Mouse (Mus musculus): Measurements from ENCODE around the gene Slc35c1. TPM values are rescaled to one million over a fixed set of nuclear protein-coding genes. Genes with fewer than 3 reads are reported as not detected.
"Not testable (repeated sequence)": the region's sequence is repeated elsewhere in the genome, so short reads cannot be mapped to it uniquely, and the experiment has no call there.

The Slc35c1 gene
- total RNA-seq, 2 experiments from 2014 or later: 23.8 to 86.6 TPM

- ATAC-seq (replicated peaks; ENCODE audit: poor library complexity, severe bottlenecking): no peak
Observed at GRCm38 (mm10) chr2:92477672-92478312, 17.5 kb upstream of the Slc35c1 start.

GRCm38 (mm10) chr2:92476580-92476979 lies 16.2 kb upstream of the Slc35c1 start:
- not testable (repeated sequence) for ATAC-seq (replicated peaks; ENCODE audit: poor library complexity, severe bottlenecking)

GRCm38 (mm10) chr2:92475711-92476110 lies 15.4 kb upstream of the Slc35c1 start:
- ATAC-seq (replicated peaks; ENCODE audit: poor library complexity, severe bottlenecking): no peak

GRCm38 (mm10) chr2:92474920-92475319 lies 14.6 kb upstream of the Slc35c1 start:
- no peak for ATAC-seq (replicated peaks; ENCODE audit: poor library complexity, severe bottlenecking)

- no peak for ATAC-seq (replicated peaks; ENCODE audit: poor library complexity, severe bottlenecking)
Observed at GRCm38 (mm10) chr2:92471886-92472670, 11.7 kb upstream of the Slc35c1 start.

- peak; percentile 86 for ATAC-seq (replicated peaks; ENCODE audit: poor library complexity, severe bottlenecking)
Observed at GRCm38 (mm10) chr2:92464690-92465089, 4.4 kb upstream of the Slc35c1 start.

- no peak for ATAC-seq (replicated peaks; ENCODE audit: poor library complexity, severe bottlenecking)
Observed at GRCm38 (mm10) chr2:92461215-92461614, 877 bp upstream of the Slc35c1 start.

- peak; percentile 73 for ATAC-seq (replicated peaks; ENCODE audit: poor library complexity, severe bottlenecking)
Observed at GRCm38 (mm10) chr2:92459141-92459920, 1.0 kb downstream of the Slc35c1 start.

- no peak for ATAC-seq (replicated peaks; ENCODE audit: poor library complexity, severe bottlenecking)
Observed at GRCm38 (mm10) chr2:92458481-92458880, 1.9 kb downstream of the Slc35c1 start.

- no peak for ATAC-seq (replicated peaks; ENCODE audit: poor library complexity, severe bottlenecking)
Observed at GRCm38 (mm10) chr2:92456970-92457530, 3.3 kb downstream of the Slc35c1 start.

GRCm38 (mm10) chr2:92455704-92456103 lies 4.6 kb downstream of the Slc35c1 start:
- ATAC-seq (replicated peaks; ENCODE audit: poor library complexity, severe bottlenecking): peak; percentile 12; the same call in 1 of the 2 replicates

- ATAC-seq (replicated peaks; ENCODE audit: poor library complexity, severe bottlenecking): no peak
Observed at GRCm38 (mm10) chr2:92454166-92454565, 6.2 kb downstream of the Slc35c1 start.

- ATAC-seq (replicated peaks; ENCODE audit: poor library complexity, severe bottlenecking): no peak
Observed at GRCm38 (mm10) chr2:92451126-92451525, 9.2 kb downstream of the Slc35c1 start.

GRCm38 (mm10) chr2:92447121-92447740 lies 13.1 kb downstream of the Slc35c1 start:
- ATAC-seq (replicated peaks; ENCODE audit: poor library complexity, severe bottlenecking): no peak

- ATAC-seq (replicated peaks; ENCODE audit: poor library complexity, severe bottlenecking): no peak
Observed at GRCm38 (mm10) chr2:92446656-92447055, 13.7 kb downstream of the Slc35c1 start.

- no peak for ATAC-seq (replicated peaks; ENCODE audit: poor library complexity, severe bottlenecking)
Observed at GRCm38 (mm10) chr2:92445890-92446289, 14.4 kb downstream of the Slc35c1 start.

- no peak for ATAC-seq (replicated peaks; ENCODE audit: poor library complexity, severe bottlenecking)
Observed at GRCm38 (mm10) chr2:92444376-92444775, 16.0 kb downstream of the Slc35c1 start.

- no peak for ATAC-seq (replicated peaks; ENCODE audit: poor library complexity, severe bottlenecking)
Observed at GRCm38 (mm10) chr2:92443313-92443712, 17.0 kb downstream of the Slc35c1 start.

GRCm38 (mm10) chr2:92442419-92443001 lies 17.8 kb downstream of the Slc35c1 start:
- ATAC-seq (replicated peaks; ENCODE audit: poor library complexity, severe bottlenecking): no peak

GRCm38 (mm10) chr2:92440432-92440831 lies 19.9 kb downstream of the Slc35c1 start:
- no peak for ATAC-seq (replicated peaks; ENCODE audit: poor library complexity, severe bottlenecking)

Measured in granulocyte monocyte progenitor cell, adult 5-6 weeks (primary cell).